Mouse (Mus musculus) central nervous system, embryonic 14 days (tissue): Measurements from ENCODE around the gene Aadac. TPM values are rescaled to one million over a fixed set of nuclear protein-coding genes. Genes with fewer than 3 reads are reported as not detected.

ENCODE experiments used
- polyA plus RNA-seq: library from polyadenylated mRNA; depleted of rRNA; stranded (reverse); fragments of >200 nt; gene quantifications from 2 replicates; pipeline ENCODE4 v1.2.3, GENCODE M21; 2012; rRNA removed

The Aadac gene
- polyA plus RNA-seq: 0.20 TPM in 1 of 2 replicates, not detected in the other

GRCm38 (mm10) chr3:60025417-60025816, at the start of gene Aadac:
TSS of gene Aadac (plus strand) at chr3:60025717.

GRCm38 (mm10) chr3:60006443-60006842, 19.1 kb upstream of the Aadac start, which contains the start of gene Aadacl2:
TSS of gene Aadacl2 (plus strand) at chr3:60006743.

GRCm38 (mm10) chr3:60081648-60082047, 56.1 kb downstream of the Aadac start, which contains the start of gene Sucnr1:
TSS of gene Sucnr1 (plus strand) at chr3:60081869.

Other genes with a start within 250 kb of the Aadac start
- not detected in 2 replicates for gene Gm8298, start 164.7 kb upstream of the Aadac start, polyA plus RNA-seq
- 0.03 TPM in 1 of 2 replicates, not detected in the other for gene C130079G13Rik, start 100.5 kb upstream of the Aadac start, polyA plus RNA-seq
- 0.11 TPM in 1 of 2 replicates, not detected in the other for gene Aadacl2, start 19.0 kb upstream of the Aadac start, polyA plus RNA-seq
- 0.02 and 0.10 TPM in 2 replicates for gene Sucnr1, start 56.2 kb downstream of the Aadac start, polyA plus RNA-seq